Mouse (Mus musculus): ENCODE measurements around the gene Usp11. TPM values are rescaled to one million over a fixed set of nuclear protein-coding genes. Genes with fewer than 3 reads are reported as not detected.

Gene Usp11
- total and polyA plus RNA-seq, 2 experiments from 2014 or later: 10.2 to 20.8 TPM

DNA sequence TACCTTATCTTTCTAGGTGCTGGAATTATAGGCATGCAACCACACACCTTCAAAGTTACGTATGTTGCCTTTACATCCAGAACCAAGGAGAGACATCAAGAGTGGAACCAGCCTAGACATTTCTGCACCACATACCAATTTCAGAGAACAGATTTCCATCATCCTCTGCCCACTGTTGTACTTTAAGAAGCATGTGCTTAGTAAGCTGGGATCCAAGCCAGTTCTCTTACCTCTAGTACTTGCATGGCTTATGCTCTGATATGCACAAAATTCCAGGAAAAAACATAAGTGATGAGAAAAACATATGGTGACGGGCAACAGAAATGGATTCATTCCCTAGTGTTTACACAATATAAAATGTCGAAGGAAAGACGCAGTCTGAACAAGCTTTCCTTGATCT is 32.8 kb downstream of the Usp11 start:
- WGBS: 73% methylated on average over 4 of the region's 4 CpGs
- DNase-seq (ENCODE audit: low spot score) (no peak), ATAC-seq (ENCODE audit: insufficient read depth, low read depth) (no peak)
- no peak overlapping the region for H3K27ac ChIP-seq (ENCODE audit: low read depth)
- TF ChIP-seq EP300 (IDR thresholded peaks at IDR 0.05; ENCODE audit: low read depth): no peak
- no peak for TF ChIP-seq CTCF (IDR thresholded peaks at IDR 0.05; ENCODE audit: low read depth)
- H3K9ac ChIP-seq (replicated peaks; ENCODE audit: low read depth, low read length): no peak overlapping the region
- no peaks in the 10 kb centered on the region for H3K27me3 ChIP-seq (ENCODE audit: control insufficient read depth, insufficient read depth, low read length)
- no peak overlapping the region for H3K4me3 ChIP-seq (ENCODE audit: low read depth, low read length)
- no peaks in the 10 kb centered on the region for H3K36me3 ChIP-seq (replicated peaks; ENCODE audit: control insufficient read depth, insufficient read depth, low read length)
- no peaks in the 10 kb centered on the region for H3K9me3 ChIP-seq (replicated peaks; ENCODE audit: control insufficient read depth, low read length)
- no peak overlapping the region for H3K4me2 ChIP-seq (ENCODE audit: low read depth, low read length)
- H3K4me1 ChIP-seq (ENCODE audit: control insufficient read depth, insufficient read depth): no peaks in the 10 kb centered on the region

DNA sequence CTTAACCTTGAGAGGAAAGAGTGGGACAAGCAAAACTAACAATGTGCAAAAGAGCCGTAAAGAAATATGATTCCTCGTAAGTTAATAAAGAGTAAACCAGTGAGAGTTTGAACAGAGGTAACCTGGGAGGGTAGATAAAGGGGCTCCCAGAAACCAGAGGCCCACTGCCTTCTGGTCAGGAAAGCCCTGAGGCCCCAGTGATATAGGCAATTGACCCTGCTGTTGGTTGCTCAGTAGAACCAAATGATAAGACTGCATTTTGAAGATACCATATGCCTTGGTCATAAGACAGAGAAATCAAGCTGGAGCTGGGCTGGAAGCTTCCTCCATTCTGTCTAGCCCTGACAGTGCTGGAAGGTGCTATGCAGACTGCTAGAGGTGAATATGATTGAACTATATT is 45.1 kb downstream of the Usp11 start:
- Histone ChIP-seq H3K36me3 (replicated peaks; ENCODE audit: control insufficient read depth, insufficient read depth, low read length) (no peaks in the 10 kb centered on the region), H3K27me3 (ENCODE audit: control insufficient read depth, insufficient read depth, low read length) (no peaks in the 10 kb centered on the region), H3K9ac (replicated peaks; ENCODE audit: low read depth, low read length) (no peak overlapping the region), H3K4me3 (ENCODE audit: low read depth, low read length) (no peak overlapping the region), H3K9me3 (replicated peaks; ENCODE audit: control insufficient read depth, low read length) (no peaks in the 10 kb centered on the region), H3K27ac (ENCODE audit: low read depth) (no peak overlapping the region), H3K4me1 (ENCODE audit: control insufficient read depth, insufficient read depth) (no peaks in the 10 kb centered on the region), H3K4me2 (ENCODE audit: low read depth, low read length) (no peak overlapping the region)
- TF ChIP-seq EP300 (IDR thresholded peaks at IDR 0.05; ENCODE audit: low read depth) (no peak), CTCF (IDR thresholded peaks at IDR 0.05; ENCODE audit: low read depth) (no peak)
- no peak for ATAC-seq (ENCODE audit: insufficient read depth, low read depth)
- no peak for DNase-seq (ENCODE audit: low spot score)
- 81% methylated on average over 2 of the region's 2 CpGs for WGBS

DNA sequence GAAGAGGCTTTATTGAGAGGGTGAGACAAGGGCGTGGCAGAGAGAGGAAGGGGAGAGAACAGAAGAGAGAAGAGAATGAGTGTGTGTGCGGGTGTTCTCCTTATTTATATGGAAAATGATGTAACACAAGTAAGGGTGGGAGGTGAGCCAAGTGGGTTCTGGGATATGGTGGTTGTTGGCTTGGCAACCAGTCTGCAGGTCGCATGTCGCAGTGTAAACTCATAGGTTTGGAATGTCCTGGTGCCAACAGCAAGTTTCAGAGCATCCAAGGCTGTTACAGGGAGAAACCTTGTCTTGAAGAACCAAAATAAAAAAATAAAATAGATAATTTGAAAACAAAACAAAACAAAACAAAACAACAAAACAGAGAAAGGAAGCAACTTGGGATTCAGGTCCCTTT is 57.5 kb downstream of the Usp11 start:
- H3K9ac ChIP-seq (replicated peaks; ENCODE audit: low read depth, low read length): no peak overlapping the region
- TF ChIP-seq EP300 (IDR thresholded peaks at IDR 0.05; ENCODE audit: low read depth): no peak
- TF ChIP-seq CTCF (IDR thresholded peaks at IDR 0.05; ENCODE audit: low read depth): no peak
- DNase-seq (ENCODE audit: low spot score) (no peak), ATAC-seq (ENCODE audit: insufficient read depth, low read depth) (no peak)
- no peak overlapping the region for H3K4me2 ChIP-seq (ENCODE audit: low read depth, low read length)
- no peaks in the 10 kb centered on the region for H3K9me3 ChIP-seq (replicated peaks; ENCODE audit: control insufficient read depth, low read length)
- H3K4me1 ChIP-seq (ENCODE audit: control insufficient read depth, insufficient read depth): no peaks in the 10 kb centered on the region
- 68% methylated on average over 4 of the region's 4 CpGs for WGBS
- no peaks in the 10 kb centered on the region for H3K36me3 ChIP-seq (replicated peaks; ENCODE audit: control insufficient read depth, insufficient read depth, low read length)
- no peak overlapping the region for H3K27ac ChIP-seq (ENCODE audit: low read depth)
- no peak overlapping the region for H3K4me3 ChIP-seq (ENCODE audit: low read depth, low read length)
- no peaks in the 10 kb centered on the region for H3K27me3 ChIP-seq (ENCODE audit: control insufficient read depth, insufficient read depth, low read length)

Other genes starting within 250 kb of the Usp11 start
- gene Rgn, start 154.1 kb upstream of the Usp11 start, total RNA-seq (2014; rRNA removed; ENCODE audit: low replicate concordance): not detected in 2 replicates
- 2.2 and 2.8 TPM in 2 replicates for gene Rgn, start 154.1 kb upstream of the Usp11 start, polyA plus RNA-seq (2015; fragmentation: Nextera tagmentation; extraction: Ambion mirVana)
- gene Rbm10, start 86.4 kb upstream of the Usp11 start, total RNA-seq (2014; rRNA removed; ENCODE audit: low replicate concordance): 45.6 and 55.8 TPM in 2 replicates
- gene Rbm10, start 86.4 kb upstream of the Usp11 start, polyA plus RNA-seq (2015; fragmentation: Nextera tagmentation; extraction: Ambion mirVana): 21.0 and 24.1 TPM in 2 replicates
- 426 and 506 TPM in 2 replicates for gene Ndufb11, start 86.3 kb upstream of the Usp11 start, total RNA-seq (2014; rRNA removed; ENCODE audit: low replicate concordance)
- 979 and 1,041 TPM in 2 replicates for gene Ndufb11, start 86.3 kb upstream of the Usp11 start, polyA plus RNA-seq (2015; fragmentation: Nextera tagmentation; extraction: Ambion mirVana)
- 258 and 314 TPM in 2 replicates for gene Uba1, start 45.6 kb upstream of the Usp11 start, total RNA-seq (2014; rRNA removed; ENCODE audit: low replicate concordance)
- gene Uba1, start 45.6 kb upstream of the Usp11 start, polyA plus RNA-seq (2015; fragmentation: Nextera tagmentation; extraction: Ambion mirVana): 100 and 105 TPM in 2 replicates
- gene Cdk16, start 16.0 kb upstream of the Usp11 start, total RNA-seq (2014; rRNA removed; ENCODE audit: low replicate concordance): 154 and 171 TPM in 2 replicates
- 83.1 and 83.4 TPM in 2 replicates for gene Cdk16, start 16.0 kb upstream of the Usp11 start, polyA plus RNA-seq (2015; fragmentation: Nextera tagmentation; extraction: Ambion mirVana)
- 147 and 163 TPM in 2 replicates for gene Araf, start 93.9 kb downstream of the Usp11 start, total RNA-seq (2014; rRNA removed; ENCODE audit: low replicate concordance)
- 88.7 and 89.5 TPM in 2 replicates for gene Araf, start 93.9 kb downstream of the Usp11 start, polyA plus RNA-seq (2015; fragmentation: Nextera tagmentation; extraction: Ambion mirVana)
- 25.3 and 36.8 TPM in 2 replicates for gene Timp1, start 166.3 kb downstream of the Usp11 start, total RNA-seq (2014; rRNA removed; ENCODE audit: low replicate concordance)
- gene Timp1, start 166.3 kb downstream of the Usp11 start, polyA plus RNA-seq (2015; fragmentation: Nextera tagmentation; extraction: Ambion mirVana): 29.9 and 30.8 TPM in 2 replicates
- gene Syn1, start 217.1 kb downstream of the Usp11 start, total RNA-seq (2014; rRNA removed; ENCODE audit: low replicate concordance): 0.50 TPM in 1 of 2 replicates, not detected in the other
- gene Syn1, start 217.1 kb downstream of the Usp11 start, polyA plus RNA-seq (2015; fragmentation: Nextera tagmentation; extraction: Ambion mirVana): 0.16 TPM in 1 of 2 replicates, not detected in the other
- 7.2 and 8.4 TPM in 2 replicates for gene Cfp, start 227.6 kb downstream of the Usp11 start, total RNA-seq (2014; rRNA removed; ENCODE audit: low replicate concordance)
- gene Cfp, start 227.6 kb downstream of the Usp11 start, polyA plus RNA-seq (2015; fragmentation: Nextera tagmentation; extraction: Ambion mirVana): 3.2 and 3.7 TPM in 2 replicates
- gene Elk1, start 246.7 kb downstream of the Usp11 start, total RNA-seq (2014; rRNA removed; ENCODE audit: low replicate concordance): 21.7 and 22.8 TPM in 2 replicates
- gene Elk1, start 246.7 kb downstream of the Usp11 start, polyA plus RNA-seq (2015; fragmentation: Nextera tagmentation; extraction: Ambion mirVana): 6.6 and 7.0 TPM in 2 replicates